Mouse (Mus musculus): ENCODE measurements around the gene Daxx. TPM values are rescaled to one million over a fixed set of nuclear protein-coding genes. Genes with fewer than 3 reads are reported as not detected.
"Not testable (repeated sequence)": the region's sequence is repeated elsewhere in the genome, so short reads cannot be mapped to it uniquely, and the experiment has no call there.

Daxx gene
- 85.9 and 90.8 TPM in 2 replicates for polyA plus RNA-seq (2016; fragmentation: Nextera tagmentation; extraction: Ambion mirVana)

GRCm38 (mm10) chr17:33909077-33909868 lies at the start of gene Daxx:
TSS of gene Daxx (plus strand) at chr17:33909414.
- peak within 1 kb of the TSS; percentile 95 for H3K4me3 ChIP-seq
- under 1% methylated on average over 68 of the region's 68 CpGs for WGBS
- no peaks in the 10 kb centered on the region for H3K27me3 ChIP-seq (ENCODE audit: poor library complexity, severe bottlenecking)
- H3K36me3 ChIP-seq (replicated peaks), result peaks cover 40% of the 10 kb centered on the region
- DNase-seq (ENCODE audit: extremely low spot score, low spot score), result peak; percentile 99
- peaks cover 56% of the 10 kb centered on the region for H3K4me1 ChIP-seq
- peak within 1 kb of the TSS; percentile 94 for H3K27ac ChIP-seq
- H3K9me3 ChIP-seq, result no peaks in the 10 kb centered on the region

GRCm38 (mm10) chr17:33865330-33866030 lies 43.7 kb upstream of the Daxx start:
- Histone ChIP-seq H3K27ac (0 out of 2 replicates have a peak overlapping the region, but pooled peaks have one; percentile 67), H3K27me3 (ENCODE audit: poor library complexity, severe bottlenecking) (no peaks in the 10 kb centered on the region), H3K4me1 (peaks cover 10% of the 10 kb centered on the region), H3K36me3 (replicated peaks) (no peaks in the 10 kb centered on the region), H3K9me3 (no peaks in the 10 kb centered on the region), H3K4me3 (no peak overlapping the region)
- peak; percentile 33 for DNase-seq (ENCODE audit: extremely low spot score, low spot score)
- 42% methylated on average over 9 of the region's 9 CpGs for WGBS

GRCm38 (mm10) chr17:33873537-33873936 lies 35.7 kb upstream of the Daxx start, which contains the start of gene Gm7029:
TSS of gene Gm7029 (plus strand) at chr17:33873837.
- H3K36me3 ChIP-seq (replicated peaks), result peaks cover 42% of the 10 kb centered on the region
- not testable (repeated sequence) for H3K4me1 ChIP-seq; H3K27ac ChIP-seq; H3K27me3 ChIP-seq (ENCODE audit: poor library complexity, severe bottlenecking); H3K9me3 ChIP-seq; H3K4me3 ChIP-seq; DNase-seq (ENCODE audit: extremely low spot score, low spot score)
- 88% methylated on average over 7 of the region's 12 CpGs for WGBS

DNA sequence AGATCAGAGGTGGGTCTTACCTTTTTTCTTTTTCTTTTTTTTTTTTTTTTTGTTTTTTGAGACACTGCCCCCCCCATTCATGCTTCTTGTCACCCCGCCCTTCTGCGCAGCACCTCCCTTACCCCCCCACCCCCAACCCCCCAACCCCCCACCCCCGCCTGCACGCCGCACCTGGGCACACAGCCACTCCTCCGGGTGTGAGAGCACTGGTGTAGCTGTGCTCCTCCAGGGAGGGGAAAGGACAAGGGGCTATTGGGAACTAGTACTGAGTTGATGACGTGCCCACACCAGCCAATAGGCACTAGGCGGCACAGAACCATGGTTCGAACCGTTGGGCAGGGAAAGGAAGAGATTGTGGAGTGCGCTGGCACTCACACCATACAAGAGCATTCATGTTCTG lies 34.8 kb upstream of the Daxx start:
- Histone ChIP-seq H3K27ac (no peak overlapping the region), H3K4me1 (no peaks in the 10 kb centered on the region), H3K27me3 (ENCODE audit: poor library complexity, severe bottlenecking) (no peaks in the 10 kb centered on the region), H3K9me3 (no peaks in the 10 kb centered on the region), H3K4me3 (no peak overlapping the region), H3K36me3 (replicated peaks) (peaks cover 50% of the 10 kb centered on the region)
- no peak for DNase-seq (ENCODE audit: extremely low spot score, low spot score)
- 85% methylated on average over 11 of the region's 11 CpGs for WGBS

DNA sequence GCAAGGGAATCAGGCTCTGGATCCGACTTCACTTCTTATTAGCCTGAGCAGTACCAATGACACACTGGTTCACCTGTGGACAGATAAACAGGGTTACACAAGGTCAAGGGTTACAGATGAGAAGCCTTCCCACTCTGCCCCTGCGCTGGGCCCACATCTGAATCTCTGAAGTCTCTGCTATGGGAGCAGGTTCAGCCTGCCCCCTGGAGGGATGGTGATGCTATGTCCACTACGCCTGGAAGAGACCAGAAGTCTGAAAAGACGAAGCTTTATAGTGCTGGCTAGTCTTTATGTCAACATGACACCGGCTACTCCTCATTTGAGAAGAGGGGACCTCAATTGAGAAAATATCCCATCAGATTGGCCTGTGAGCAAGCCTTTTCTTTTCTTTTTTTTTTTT lies 33.4 kb upstream of the Daxx start:
- H3K27ac ChIP-seq; H3K9me3 ChIP-seq; H3K4me3 ChIP-seq; DNase-seq (ENCODE audit: extremely low spot score, low spot score); H3K4me1 ChIP-seq; H3K27me3 ChIP-seq (ENCODE audit: poor library complexity, severe bottlenecking): not testable (repeated sequence)
- H3K36me3 ChIP-seq (replicated peaks), result peaks cover 63% of the 10 kb centered on the region
- 81% methylated on average over 5 of the region's 5 CpGs for WGBS

DNA sequence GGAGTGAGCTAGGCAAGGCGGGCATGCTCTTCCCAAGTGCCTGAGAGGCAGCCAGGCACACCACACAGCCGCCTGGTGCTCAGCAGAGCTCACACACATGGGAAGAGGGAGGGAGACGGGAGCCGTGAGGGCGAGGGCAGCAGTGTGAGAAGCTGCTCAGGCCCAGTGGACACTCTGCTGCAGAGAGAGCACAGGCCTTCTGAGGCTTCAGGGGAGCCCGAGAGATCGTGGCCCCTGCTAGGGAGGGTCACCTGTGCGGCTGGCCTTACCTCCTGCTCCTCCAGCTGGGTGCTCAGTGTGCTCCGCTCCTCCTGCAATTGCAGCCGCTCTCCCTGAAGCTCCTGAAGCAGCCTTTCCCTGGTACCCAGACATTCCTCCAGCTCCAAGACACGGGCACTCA lies 24.9 kb upstream of the Daxx start:
- not testable (repeated sequence) for DNase-seq (ENCODE audit: extremely low spot score, low spot score); H3K9me3 ChIP-seq; H3K27me3 ChIP-seq (ENCODE audit: poor library complexity, severe bottlenecking); H3K27ac ChIP-seq; H3K4me3 ChIP-seq
- 90% methylated on average over 10 of the region's 11 CpGs for WGBS
- Histone ChIP-seq H3K36me3 (replicated peaks) (peaks cover 77% of the 10 kb centered on the region), H3K4me1 (peaks cover 19% of the 10 kb centered on the region)

- not testable (repeated sequence) for H3K27me3 ChIP-seq (ENCODE audit: poor library complexity, severe bottlenecking); H3K9me3 ChIP-seq; DNase-seq (ENCODE audit: extremely low spot score, low spot score); H3K27ac ChIP-seq
- 88% methylated on average over 2 of the region's 2 CpGs for WGBS
- Histone ChIP-seq H3K36me3 (replicated peaks) (peaks cover 43% of the 10 kb centered on the region), H3K4me3 (peak overlapping the region; percentile 67; the same call in 1 of the 2 replicates), H3K4me1 (peaks cover 21% of the 10 kb centered on the region)
Measured at GRCm38 (mm10) chr17:33887802-33888201, 21.4 kb upstream of the Daxx start.

- DNase-seq (ENCODE audit: extremely low spot score, low spot score); H3K27ac ChIP-seq; H3K27me3 ChIP-seq (ENCODE audit: poor library complexity, severe bottlenecking); H3K9me3 ChIP-seq: not testable (repeated sequence)
- H3K4me3 ChIP-seq, result peak overlapping the region; percentile 67; the same call in 1 of the 2 replicates
- H3K36me3 ChIP-seq (replicated peaks), result peaks cover 39% of the 10 kb centered on the region
- H3K4me1 ChIP-seq, result peaks cover 21% of the 10 kb centered on the region
Measured at GRCm38 (mm10) chr17:33888230-33888629, 21.0 kb upstream of the Daxx start.

GRCm38 (mm10) chr17:33889941-33890532 lies 19.2 kb upstream of the Daxx start:
- Histone ChIP-seq H3K27ac (peak overlapping the region; percentile 93), H3K4me3 (peak overlapping the region; percentile 67), H3K36me3 (replicated peaks) (peaks cover 21% of the 10 kb centered on the region), H3K4me1 (peaks cover 21% of the 10 kb centered on the region)
- not testable (repeated sequence) for H3K27me3 ChIP-seq (ENCODE audit: poor library complexity, severe bottlenecking); H3K9me3 ChIP-seq
- under 1% methylated on average over 44 of the region's 44 CpGs for WGBS
- peak; percentile 23 for DNase-seq (ENCODE audit: extremely low spot score, low spot score)

- H3K4me3 ChIP-seq, result peak within 1 kb of the TSS; percentile 67
- H3K9me3 ChIP-seq, result no peaks in the 10 kb centered on the region
- no peaks in the 10 kb centered on the region for H3K27me3 ChIP-seq (ENCODE audit: poor library complexity, severe bottlenecking)
- peaks cover 15% of the 10 kb centered on the region for H3K36me3 ChIP-seq (replicated peaks)
- H3K27ac ChIP-seq, result peak within 1 kb of the TSS; percentile 93
- DNase-seq (ENCODE audit: extremely low spot score, low spot score), result peak; percentile 100
- WGBS, result under 1% methylated on average over 49 of the region's 49 CpGs
- peaks cover 21% of the 10 kb centered on the region for H3K4me1 ChIP-seq
Measured at GRCm38 (mm10) chr17:33890533-33891059, 18.6 kb upstream of the Daxx start, which contains the start of gene Kifc1. TSS of gene Kifc1 (minus strand) at chr17:33890661.

DNA sequence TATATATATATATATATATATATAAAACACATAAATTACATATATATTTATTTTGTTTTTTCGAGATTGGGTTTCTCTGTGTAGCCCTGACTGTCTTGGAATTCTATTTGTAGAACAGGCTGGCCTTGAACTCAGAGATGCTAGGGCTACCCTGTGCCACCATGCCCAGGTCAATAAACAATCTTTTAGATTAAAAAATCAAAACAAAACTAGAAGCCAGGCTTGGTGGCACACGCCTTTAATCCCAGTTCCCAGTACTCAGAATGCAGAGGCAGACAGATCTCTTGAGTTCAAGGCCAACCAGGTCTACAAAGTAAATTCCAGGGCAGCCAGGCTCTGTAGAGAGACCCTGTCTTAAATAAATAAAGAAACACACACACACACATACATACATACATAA lies 17.9 kb upstream of the Daxx start:
- peaks cover 21% of the 10 kb centered on the region for H3K4me1 ChIP-seq
- no peak for DNase-seq (ENCODE audit: extremely low spot score, low spot score)
- H3K27me3 ChIP-seq (ENCODE audit: poor library complexity, severe bottlenecking), result no peaks in the 10 kb centered on the region
- H3K4me3 ChIP-seq, result no peak overlapping the region
- WGBS, result 81% methylated on average over 2 of the region's 2 CpGs
- peaks cover 8% of the 10 kb centered on the region for H3K36me3 ChIP-seq (replicated peaks)
- no peak overlapping the region for H3K27ac ChIP-seq
- no peaks in the 10 kb centered on the region for H3K9me3 ChIP-seq

- H3K4me3 ChIP-seq; H3K9me3 ChIP-seq; H3K36me3 ChIP-seq (replicated peaks); H3K27me3 ChIP-seq (ENCODE audit: poor library complexity, severe bottlenecking); DNase-seq (ENCODE audit: extremely low spot score, low spot score); H3K27ac ChIP-seq: not testable (repeated sequence)
- WGBS, result 66% methylated on average over 6 of the region's 6 CpGs
- peaks cover 21% of the 10 kb centered on the region for H3K4me1 ChIP-seq
Measured at GRCm38 (mm10) chr17:33891892-33892291, 17.3 kb upstream of the Daxx start.
